Mouse (Mus musculus) C2C12 (cell line): Measurements from ENCODE around the gene Trim14.

ENCODE experiments used
- CTCF ChIP-seq: IDR thresholded peaks from one replicate; pipeline ENCODE4 v1.5.1; 2011; ENCODE audit not compliant: control insufficient read depth, insufficient read depth, insufficient read length
- FOSL1 ChIP-seq: IDR thresholded peaks from one replicate; pipeline ENCODE4 v1.8.0; 2011; ENCODE audit warnings: mild to moderate bottlenecking, low read length; ENCODE audit not compliant: poor library complexity, insufficient read depth, severe bottlenecking
- MAX ChIP-seq: IDR thresholded peaks from one replicate; pipeline ENCODE4 v1.6.1; 2011; ENCODE audit warnings: mild to moderate bottlenecking, control low read depth

- TF ChIP-seq CTCF, result no peak
- no peak for TF ChIP-seq FOSL1
- TF ChIP-seq MAX, result no peak
Measured at GRCm38 (mm10) chr4:46452855-46453719, 82.9 kb downstream of the Trim14 start.
